Mouse (Mus musculus) hindbrain, embryonic 13.5 days (tissue): ENCODE measurements around the gene Itprid1. TPM values are rescaled to one million over a fixed set of nuclear protein-coding genes. Genes with fewer than 3 reads are reported as not detected.

Experiments used
- ATAC-seq: fragments of 200-750 bp; cut with Nextera tagmentation; 2 replicates; pipeline ENCODE4 v1.8.0; 2017; ENCODE audit warnings: moderate TSS enrichment; ENCODE audit not compliant: low FRiP score
- H3K27ac ChIP-seq: fragments of 300-500 bp; sonication (generic); 2 replicates; pipeline ENCODE4 v1.5.1; 2015; ENCODE audit warnings: inconsistent platforms, mild to moderate bottlenecking, moderate library complexity
- H3K27me3 ChIP-seq: fragments of 300-500 bp; sonication (generic); 2 replicates; pipeline ENCODE4 v1.6.1; 2015; ENCODE audit warnings: mild to moderate bottlenecking, inconsistent platforms
- H3K36me3 ChIP-seq: fragments of 300-500 bp; sonication (generic); 2 replicates; pipeline ENCODE4 v1.6.1; 2015; ENCODE audit warnings: mild to moderate bottlenecking, inconsistent platforms
- H3K4me1 ChIP-seq: fragments of 300-500 bp; sonication (generic); replicated peaks from 2 replicates; pipeline ENCODE4 v1.6.1; 2015; ENCODE audit warnings: inconsistent platforms
- H3K4me2 ChIP-seq: fragments of 300-500 bp; sonication (generic); 2 replicates; pipeline ENCODE4 v1.6.1; 2015; ENCODE audit warnings: inconsistent platforms, mild to moderate bottlenecking, moderate library complexity
- H3K4me3 ChIP-seq: fragments of 300-500 bp; sonication (generic); 2 replicates; pipeline ENCODE4 v1.5.1; 2015; ENCODE audit warnings: mild to moderate bottlenecking, inconsistent platforms
- H3K9ac ChIP-seq: fragments of 300-500 bp; sonication (generic); 2 replicates; pipeline ENCODE4 v1.6.1; 2015; ENCODE audit warnings: mild to moderate bottlenecking, inconsistent platforms
- H3K9me3 ChIP-seq: fragments of 300-500 bp; sonication (generic); 2 replicates; pipeline ENCODE4 v1.6.1; 2016; ENCODE audit warnings: inconsistent platforms
- WGBS: fragments of 180-500 bp; shearing (Covaris S2); methylation state at CpG from one replicate; pipeline ENCODE4 v1.1.7; 2015; 5-methylcytosine and 5-hydroxymethylcytosine counted together
- polyA plus RNA-seq: library from polyadenylated mRNA; unstranded; fragments of >200 nt; fragmentation: Nextera tagmentation; extraction: Ambion mirVana; gene quantifications from 2 replicates; pipeline ENCODE4 v1.2.1, GENCODE M21; 2015

Itprid1 gene
- polyA plus RNA-seq, 1 experiment from 2014 or later, result 0.05 TPM

DNA sequence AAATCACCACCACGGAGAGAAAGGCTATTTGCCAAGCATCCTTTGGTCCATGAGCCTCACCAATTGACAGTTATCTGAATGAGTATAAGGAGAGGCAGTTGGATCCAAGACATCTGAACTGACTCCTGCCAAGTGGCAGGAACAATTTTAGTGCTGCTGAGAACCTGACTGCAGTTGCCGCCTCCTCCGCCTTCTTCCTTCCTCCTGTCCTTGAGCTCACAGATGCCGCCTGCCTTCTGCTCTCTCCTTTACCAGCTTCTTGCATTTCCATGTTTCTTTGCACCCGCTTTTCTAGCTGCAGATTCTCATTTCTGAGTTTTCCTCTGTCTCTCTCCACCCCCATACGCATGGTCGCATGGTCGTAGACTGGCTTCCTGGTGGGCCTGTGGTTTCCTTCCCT lies 25.5 kb upstream of the Itprid1 start:
- H3K27me3 ChIP-seq, result peaks cover 32% of the 10 kb centered on the region; the same call in 1 of the 2 replicates
- no peak overlapping the region for H3K27ac ChIP-seq
- no peaks in the 10 kb centered on the region for H3K9me3 ChIP-seq
- no peaks in the 10 kb centered on the region for H3K4me1 ChIP-seq
- no peak for ATAC-seq
- no peak overlapping the region for H3K9ac ChIP-seq
- 92% methylated on average over 8 of the region's 8 CpGs for WGBS
- no peak overlapping the region for H3K4me3 ChIP-seq
- no peak overlapping the region for H3K4me2 ChIP-seq
- H3K36me3 ChIP-seq, result no peaks in the 10 kb centered on the region

DNA sequence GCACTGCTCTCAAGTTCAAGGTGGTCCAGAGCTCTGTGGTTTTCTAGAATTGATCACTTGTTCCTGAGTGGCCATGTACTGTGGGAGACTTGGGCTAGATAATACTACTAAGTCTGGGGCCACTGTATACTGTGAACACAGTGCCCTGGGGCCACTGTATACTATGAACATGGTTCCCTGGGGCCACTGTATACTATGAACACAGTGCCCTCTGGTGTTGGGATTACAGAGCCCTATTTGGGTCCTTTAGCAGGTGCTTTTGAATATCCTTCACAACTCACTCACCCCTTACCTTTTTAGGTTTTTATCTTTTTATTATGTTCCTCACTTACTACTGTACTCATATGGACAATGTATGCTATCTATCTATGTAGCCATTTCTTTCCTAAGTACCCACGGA lies 24.3 kb upstream of the Itprid1 start:
- H3K9ac ChIP-seq, result no peak overlapping the region
- no peaks in the 10 kb centered on the region for H3K9me3 ChIP-seq
- H3K27ac ChIP-seq, result no peak overlapping the region
- no peak overlapping the region for H3K4me3 ChIP-seq
- no peak for ATAC-seq
- peaks cover 29% of the 10 kb centered on the region; the same call in 1 of the 2 replicates for H3K27me3 ChIP-seq
- WGBS, result 64% methylated on average over 1 of the region's 1 CpGs
- H3K36me3 ChIP-seq, result no peaks in the 10 kb centered on the region
- H3K4me2 ChIP-seq, result no peak overlapping the region
- H3K4me1 ChIP-seq, result no peaks in the 10 kb centered on the region

DNA sequence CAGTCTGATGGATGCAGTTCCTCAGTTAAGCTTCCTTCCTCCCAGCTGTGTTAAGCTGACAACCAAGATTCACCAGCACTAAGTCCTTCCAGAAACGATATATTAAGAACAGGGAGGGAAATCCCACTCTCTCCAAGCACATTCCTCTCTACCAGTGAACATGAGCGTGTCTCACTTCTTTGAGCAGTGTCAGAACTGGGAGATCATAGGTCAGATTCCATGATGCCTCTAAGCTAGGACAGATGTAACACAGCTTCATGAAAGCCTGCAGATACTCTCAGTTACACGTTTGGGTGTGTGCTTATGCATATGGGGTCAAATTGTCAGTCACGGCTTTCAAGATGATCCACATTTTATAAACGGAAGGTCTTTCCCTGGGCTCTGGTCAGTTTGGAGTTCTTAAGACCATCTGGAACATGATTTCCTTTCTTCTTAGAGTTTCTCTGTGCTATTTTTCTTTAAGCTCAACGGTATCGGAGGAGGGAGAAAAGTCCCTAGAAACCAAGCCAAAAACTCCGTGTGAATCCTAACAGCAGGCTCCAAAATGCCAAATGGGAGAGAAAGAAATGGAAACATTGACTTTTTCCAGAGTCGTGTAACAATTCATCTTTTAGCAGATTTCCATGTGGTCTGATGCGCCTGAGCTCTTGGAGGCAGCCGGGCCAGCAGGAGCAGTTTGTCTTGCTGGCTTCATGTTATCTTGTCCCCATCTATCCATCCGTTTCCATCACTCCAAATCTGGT lies 22.3 kb upstream of the Itprid1 start:
- H3K36me3 ChIP-seq, result no peaks in the 10 kb centered on the region

DNA sequence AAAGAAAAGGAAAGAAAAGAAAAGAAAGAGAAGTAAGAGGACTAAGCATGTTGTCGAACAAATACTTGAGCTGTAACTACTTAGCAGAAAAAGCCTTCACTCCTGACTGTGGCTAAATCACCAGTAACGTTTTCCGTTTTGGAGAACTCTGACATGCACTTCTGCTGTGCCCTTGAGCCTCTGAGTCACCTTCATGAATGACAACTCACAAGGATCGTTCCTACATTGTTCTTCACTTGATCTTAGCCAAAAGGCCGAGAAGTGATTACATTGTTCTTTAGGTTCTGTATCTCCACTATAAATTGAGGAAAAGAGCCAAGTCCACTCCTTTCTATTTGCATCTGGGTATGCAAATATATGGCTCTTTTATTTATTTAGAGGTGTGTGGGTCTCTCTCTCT lies 19.8 kb upstream of the Itprid1 start:
- Histone ChIP-seq H3K9me3 (no peaks in the 10 kb centered on the region), H3K27ac (no peak overlapping the region), H3K36me3 (no peaks in the 10 kb centered on the region), H3K4me2 (no peak overlapping the region), H3K9ac (no peak overlapping the region), H3K4me1 (peaks cover 4% of the 10 kb centered on the region; the same call in 1 of the 2 replicates), H3K4me3 (no peak overlapping the region), H3K27me3 (0 out of 2 replicates have a peak, but pooled peaks cover 3% of the 10 kb centered on the region)
- ATAC-seq, result no peak
- 89% methylated on average over 5 of the region's 5 CpGs for WGBS

More for the DNA sequence above, 22.3 kb upstream of the Itprid1 start:
- H3K9ac ChIP-seq, result no peak overlapping the region
- no peak overlapping the region for H3K4me3 ChIP-seq
- no peak overlapping the region for H3K4me2 ChIP-seq
- ATAC-seq, result no peak
- H3K4me1 ChIP-seq, result peaks cover 4% of the 10 kb centered on the region; the same call in 1 of the 2 replicates
- H3K9me3 ChIP-seq, result no peaks in the 10 kb centered on the region
- H3K27ac ChIP-seq, result no peak overlapping the region
- peaks cover 13% of the 10 kb centered on the region; the same call in 1 of the 2 replicates for H3K27me3 ChIP-seq
- WGBS, result 76% methylated on average over 12 of the region's 12 CpGs

DNA sequence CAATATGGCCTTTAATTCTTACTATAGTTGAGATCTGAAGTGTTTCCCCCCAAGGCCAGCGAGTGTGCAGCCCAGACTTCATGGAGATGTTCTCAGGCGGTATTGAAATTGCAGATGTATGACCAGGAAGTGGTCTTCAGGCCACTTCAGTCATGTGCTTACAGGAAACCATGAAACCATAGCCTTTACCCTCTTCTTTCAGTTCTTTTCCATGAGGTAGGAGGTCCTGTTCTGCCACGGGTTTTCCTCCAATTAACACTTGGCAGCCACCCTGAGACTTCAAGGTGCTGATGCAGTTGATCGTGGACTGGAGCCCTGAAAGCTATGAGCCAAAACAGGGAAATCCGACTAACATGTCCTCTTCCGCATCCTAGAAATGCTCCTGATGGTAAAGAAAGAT lies 7.0 kb upstream of the Itprid1 start:
- WGBS, result 91% methylated on average over 6 of the region's 6 CpGs
- no peak overlapping the region for H3K4me3 ChIP-seq
- no peak overlapping the region for H3K9ac ChIP-seq
- H3K36me3 ChIP-seq, result no peaks in the 10 kb centered on the region
- no peaks in the 10 kb centered on the region for H3K27me3 ChIP-seq
- H3K4me2 ChIP-seq, result no peak overlapping the region
- ATAC-seq, result no peak
- no peak overlapping the region for H3K27ac ChIP-seq
- H3K9me3 ChIP-seq, result no peaks in the 10 kb centered on the region
- no peaks in the 10 kb centered on the region for H3K4me1 ChIP-seq

DNA sequence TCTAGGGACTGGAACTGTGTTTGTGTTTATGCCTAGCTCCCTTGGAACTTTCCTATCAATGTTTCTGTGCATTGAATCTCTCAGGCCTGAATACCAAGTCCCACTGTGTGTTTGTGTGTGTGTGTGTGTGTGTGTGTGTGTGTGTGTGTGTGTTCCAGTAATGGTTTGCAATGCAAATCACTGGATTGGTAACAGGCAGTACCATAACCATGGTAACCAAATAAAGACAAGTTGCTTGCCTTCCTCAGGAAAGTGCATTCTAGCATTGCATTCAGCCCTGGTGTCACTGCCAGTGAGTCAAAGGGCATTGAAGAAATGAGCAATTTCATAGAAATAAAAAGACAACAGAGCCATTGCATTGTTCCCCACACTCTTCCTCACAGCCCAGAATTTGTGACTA lies 15.9 kb downstream of the Itprid1 start:
- no peaks in the 10 kb centered on the region for H3K36me3 ChIP-seq
- no peaks in the 10 kb centered on the region for H3K4me1 ChIP-seq
- no peak overlapping the region for H3K27ac ChIP-seq
- no peak overlapping the region for H3K9ac ChIP-seq
- H3K4me2 ChIP-seq, result no peak overlapping the region
- no peaks in the 10 kb centered on the region for H3K27me3 ChIP-seq
- ATAC-seq, result no peak
- no peak overlapping the region for H3K4me3 ChIP-seq
- no peaks in the 10 kb centered on the region for H3K9me3 ChIP-seq

DNA sequence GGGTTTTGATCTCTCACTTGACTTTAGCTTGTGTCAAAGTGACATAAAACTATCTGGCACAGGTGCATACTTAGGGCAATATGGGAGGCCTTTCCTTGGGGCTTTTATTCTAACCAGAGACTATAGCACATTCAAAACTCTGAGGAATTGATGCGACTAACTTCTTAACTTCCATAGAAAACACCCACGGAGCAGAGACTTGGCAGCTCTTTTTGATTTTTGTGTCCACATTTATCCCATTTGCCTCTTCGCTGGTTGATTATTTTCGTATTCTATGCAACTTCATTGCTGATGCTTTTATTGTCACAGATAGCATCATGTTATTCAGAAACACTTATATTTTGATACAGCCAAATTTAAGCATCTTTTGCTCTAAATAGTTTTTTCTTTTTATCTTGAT lies 19.4 kb downstream of the Itprid1 start:
- Histone ChIP-seq H3K4me2 (no peak overlapping the region), H3K4me1 (no peaks in the 10 kb centered on the region), H3K27ac (no peak overlapping the region), H3K4me3 (no peak overlapping the region), H3K36me3 (no peaks in the 10 kb centered on the region), H3K27me3 (no peaks in the 10 kb centered on the region), H3K9ac (no peak overlapping the region), H3K9me3 (no peaks in the 10 kb centered on the region)
- WGBS, result 86% methylated on average over 4 of the region's 4 CpGs
- ATAC-seq, result no peak

DNA sequence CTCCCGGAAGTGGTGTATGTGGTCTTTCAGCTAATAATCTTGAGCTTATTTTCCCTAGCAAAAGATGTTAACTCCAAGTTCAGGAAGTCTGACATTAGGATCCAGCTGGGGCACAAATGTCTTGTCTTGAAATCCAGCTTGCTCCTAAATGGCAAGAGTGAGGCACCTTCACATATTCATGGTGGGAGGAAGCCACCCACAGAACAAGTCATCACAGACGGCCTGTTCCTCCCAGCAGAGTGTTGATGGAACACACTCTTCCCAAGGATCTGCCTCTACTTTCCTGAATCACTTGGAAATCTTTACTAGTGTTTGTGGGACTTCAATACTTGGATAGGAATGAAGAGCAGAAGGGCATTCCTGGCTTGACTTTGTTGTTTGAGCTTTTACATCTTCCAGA lies 28.5 kb downstream of the Itprid1 start:
- WGBS, result 92% methylated on average over 2 of the region's 2 CpGs
- no peaks in the 10 kb centered on the region for H3K36me3 ChIP-seq
- no peak for ATAC-seq
- H3K27me3 ChIP-seq, result no peaks in the 10 kb centered on the region
- H3K9ac ChIP-seq, result no peak overlapping the region
- H3K4me1 ChIP-seq, result no peaks in the 10 kb centered on the region
- H3K4me2 ChIP-seq, result no peak overlapping the region
- no peak overlapping the region for H3K4me3 ChIP-seq
- H3K9me3 ChIP-seq, result no peaks in the 10 kb centered on the region
- no peak overlapping the region for H3K27ac ChIP-seq

DNA sequence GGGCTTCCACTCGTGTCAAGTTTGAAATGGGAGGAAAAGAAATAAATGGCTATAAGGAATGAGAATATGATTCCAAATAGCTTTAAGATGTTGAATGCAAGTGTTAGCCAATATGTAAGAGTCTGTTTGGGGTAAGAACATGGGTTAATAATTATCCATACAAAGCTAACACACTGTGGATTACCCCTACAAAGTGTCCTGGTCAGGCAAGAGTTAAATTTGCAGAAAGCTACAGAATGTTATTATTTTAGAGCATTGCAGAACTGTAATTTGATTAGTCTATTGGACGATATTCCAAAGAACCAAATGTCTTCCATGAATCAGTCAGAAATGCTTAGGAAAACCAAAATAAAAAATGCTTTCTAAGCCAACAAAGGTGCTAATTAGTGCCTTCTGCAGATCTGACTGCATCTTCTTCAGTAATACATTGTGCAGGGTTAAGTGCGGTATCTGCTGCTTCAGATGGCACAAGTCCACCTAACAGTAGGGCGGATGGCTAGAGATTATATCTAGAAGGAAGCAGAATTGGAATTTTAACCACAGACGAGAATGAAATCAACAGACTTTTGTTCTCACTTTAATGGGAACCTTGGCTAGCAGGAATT lies 42.8 kb downstream of the Itprid1 start:
- ATAC-seq, result no peak
- Histone ChIP-seq H3K36me3 (no peaks in the 10 kb centered on the region), H3K27me3 (no peaks in the 10 kb centered on the region), H3K9me3 (no peaks in the 10 kb centered on the region), H3K9ac (no peak overlapping the region), H3K4me1 (0 out of 2 replicates have a peak, but pooled peaks cover 5% of the 10 kb centered on the region), H3K4me2 (no peak overlapping the region), H3K4me3 (no peak overlapping the region), H3K27ac (no peak overlapping the region)
- WGBS, result 66% methylated on average over 5 of the region's 5 CpGs

DNA sequence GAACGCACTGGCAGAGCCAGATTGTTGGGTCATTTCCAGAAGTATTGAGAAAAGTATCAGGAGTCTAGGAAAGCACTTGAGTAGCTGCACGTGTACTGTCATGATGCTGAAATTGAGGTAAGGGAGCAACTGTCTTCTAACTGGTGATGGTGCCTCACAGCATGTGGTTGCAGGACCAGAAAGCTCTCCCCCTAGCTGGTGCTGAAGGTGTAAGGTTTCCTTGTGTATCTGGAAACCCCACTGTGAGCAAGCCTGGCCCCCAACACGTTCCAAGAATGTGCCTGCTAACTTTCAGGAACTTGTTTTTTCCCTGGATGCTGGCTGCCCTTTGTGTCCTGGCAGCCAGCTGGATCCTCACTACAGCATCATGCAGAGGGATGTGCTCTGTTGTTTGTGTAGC lies 44.2 kb downstream of the Itprid1 start:
- Histone ChIP-seq H3K4me1 (0 out of 2 replicates have a peak, but pooled peaks cover 5% of the 10 kb centered on the region), H3K9me3 (no peaks in the 10 kb centered on the region), H3K4me2 (no peak overlapping the region), H3K27me3 (no peaks in the 10 kb centered on the region), H3K27ac (no peak overlapping the region), H3K4me3 (no peak overlapping the region), H3K36me3 (no peaks in the 10 kb centered on the region), H3K9ac (no peak overlapping the region)
- WGBS, result 26% methylated on average over 3 of the region's 3 CpGs
- no peak for ATAC-seq

DNA sequence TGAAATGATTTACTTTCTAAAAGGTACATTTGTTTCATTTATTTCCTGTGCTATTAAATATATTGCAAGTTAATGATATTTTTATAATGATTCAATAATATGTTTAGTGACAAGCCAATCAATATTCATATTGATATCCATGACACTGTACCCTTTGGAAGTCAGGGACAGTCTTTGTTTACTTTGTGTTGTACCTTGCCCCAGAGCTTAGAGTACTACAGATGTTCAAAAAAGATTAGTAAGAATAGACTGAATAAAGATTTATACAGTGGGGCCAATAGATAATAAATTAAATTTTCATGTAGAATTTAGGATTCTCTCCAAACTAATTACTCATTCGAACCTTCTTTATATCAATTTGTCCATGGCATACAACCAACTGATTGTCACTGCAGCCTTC lies 50.9 kb downstream of the Itprid1 start:
- no peaks in the 10 kb centered on the region for H3K27me3 ChIP-seq
- H3K9me3 ChIP-seq, result no peaks in the 10 kb centered on the region
- no peak overlapping the region for H3K4me2 ChIP-seq
- no peak overlapping the region for H3K27ac ChIP-seq
- no peaks in the 10 kb centered on the region for H3K4me1 ChIP-seq
- WGBS, result 91% methylated on average over 1 of the region's 1 CpGs
- H3K4me3 ChIP-seq, result no peak overlapping the region
- ATAC-seq, result no peak
- H3K36me3 ChIP-seq, result no peaks in the 10 kb centered on the region
- no peak overlapping the region for H3K9ac ChIP-seq

DNA sequence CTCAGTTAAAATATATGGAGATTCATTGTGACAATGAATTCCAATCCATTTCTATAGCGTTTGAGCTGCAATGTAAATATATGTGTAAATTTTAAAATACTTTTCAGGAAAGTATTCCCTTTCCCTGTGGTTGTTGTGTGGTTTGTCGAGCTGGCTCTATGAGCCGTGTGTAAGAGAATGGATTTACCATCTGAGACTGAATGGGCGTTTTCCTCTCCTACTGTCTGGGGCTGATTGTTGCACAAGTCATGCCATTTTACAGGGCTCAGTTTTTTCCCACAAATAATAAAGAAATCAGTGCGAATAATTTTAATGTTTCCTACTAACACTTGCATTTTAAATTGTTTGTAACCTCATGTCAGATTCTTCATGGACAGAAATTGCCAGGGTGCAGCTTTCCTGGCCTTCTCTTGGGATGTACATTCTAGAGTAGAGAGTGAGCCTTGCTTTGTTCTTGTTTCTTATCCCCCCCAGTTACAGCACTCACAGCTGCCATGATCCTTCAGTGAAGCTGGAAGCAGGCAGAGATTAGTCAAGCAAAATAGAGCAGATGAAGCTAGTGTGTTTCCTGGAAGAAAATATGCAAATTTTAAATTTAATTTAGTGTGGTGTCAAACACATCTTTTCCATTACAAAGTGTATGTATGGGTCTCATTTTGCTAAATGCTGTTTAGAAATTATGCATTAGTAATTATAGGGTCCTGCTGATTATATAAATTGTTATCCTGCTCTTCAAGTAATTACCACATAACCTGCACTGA lies 65.1 kb downstream of the Itprid1 start:
- Histone ChIP-seq H3K36me3 (no peaks in the 10 kb centered on the region), H3K27ac (no peak overlapping the region), H3K4me3 (no peak overlapping the region), H3K9ac (no peak overlapping the region), H3K9me3 (no peaks in the 10 kb centered on the region), H3K27me3 (no peaks in the 10 kb centered on the region), H3K4me1 (no peaks in the 10 kb centered on the region), H3K4me2 (no peak overlapping the region)
- ATAC-seq, result no peak
- 81% methylated on average over 5 of the region's 5 CpGs for WGBS
